Mouse (Mus musculus) C2C12 (cell line): Measurements from ENCODE around the gene Map3k14.

ENCODE experiments used
- CEBPB ChIP-seq: IDR thresholded peaks from one replicate; pipeline ENCODE4 v1.6.1; 2011; ENCODE audit warnings: low read depth, mild to moderate bottlenecking, control low read depth, moderate library complexity
- CTCF ChIP-seq: IDR thresholded peaks from one replicate; pipeline ENCODE4 v1.5.1; 2011; ENCODE audit not compliant: control insufficient read depth, insufficient read depth, insufficient read length
- MAX ChIP-seq: IDR thresholded peaks from one replicate; pipeline ENCODE4 v1.6.1; 2011; ENCODE audit warnings: mild to moderate bottlenecking, control low read depth
- MYOD1 ChIP-seq: IDR thresholded peaks from one replicate; pipeline ENCODE4 v1.6.1; 2011; ENCODE audit warnings: low read depth; ENCODE audit not compliant: control insufficient read depth, insufficient read length
- USF1 ChIP-seq: IDR thresholded peaks from one replicate; pipeline ENCODE4 v1.6.1; 2011; ENCODE audit warnings: low read depth, mild to moderate bottlenecking, control low read depth, moderate library complexity

GRCm38 (mm10) chr11:103193825-103194168, 73.5 kb downstream of the Map3k14 start:
- TF ChIP-seq CTCF (no peak), MYOD1 (no peak), CEBPB (no peak), USF1 (no peak), MAX (no peak)
